Mouse (Mus musculus) intestine, embryonic 16.5 days (tissue): ENCODE data around the gene P4hb. TPM values are rescaled to one million over a fixed set of nuclear protein-coding genes. Genes with fewer than 3 reads are reported as not detected.

Source experiments
- ATAC-seq: fragments of 200-750 bp; cut with Nextera tagmentation; 2 replicates; pipeline ENCODE4 v1.8.0; 2017; ENCODE audit warnings: moderate TSS enrichment, moderate library complexity
- H3K27ac ChIP-seq: fragments of 300-500 bp; sonication (generic); 2 replicates; pipeline ENCODE4 v1.5.1; 2014; ENCODE audit warnings: mild to moderate bottlenecking, low read length
- H3K27me3 ChIP-seq: fragments of 300-500 bp; sonication (generic); replicated peaks from 2 replicates; pipeline ENCODE4 v1.6.1; 2014; ENCODE audit warnings: low read length, control low read depth, mixed read lengths; ENCODE audit not compliant: control insufficient read depth, insufficient read depth
- H3K36me3 ChIP-seq: fragments of 300-500 bp; sonication (generic); 2 replicates; pipeline ENCODE4 v1.6.1; 2014; ENCODE audit warnings: low read length, control low read depth; ENCODE audit not compliant: control insufficient read depth, insufficient read depth
- H3K4me1 ChIP-seq: fragments of 300-500 bp; sonication (generic); 2 replicates; pipeline ENCODE4 v1.6.1; 2014; ENCODE audit warnings: low read length, control low read depth, mixed read lengths; ENCODE audit not compliant: control insufficient read depth, insufficient read depth
- H3K4me2 ChIP-seq: fragments of 300-500 bp; sonication (generic); 2 replicates; pipeline ENCODE4 v1.6.1; 2014; ENCODE audit warnings: low read depth, low read length, control low read depth
- H3K4me3 ChIP-seq: fragments of 300-500 bp; sonication (generic); 2 replicates; pipeline ENCODE4 v1.5.1; 2014; ENCODE audit warnings: mild to moderate bottlenecking, low read length
- H3K9ac ChIP-seq: fragments of 300-500 bp; sonication (generic); 2 replicates; pipeline ENCODE4 v1.6.1; 2014; ENCODE audit warnings: low read depth, low read length
- H3K9me3 ChIP-seq: fragments of 300-500 bp; sonication (generic); 2 replicates; pipeline ENCODE4 v1.6.1; 2016; ENCODE audit warnings: low read length, control low read depth; ENCODE audit not compliant: control insufficient read depth
- WGBS: fragments of 180-500 bp; shearing (Covaris S2); extraction: QIAGEN DNeasy Blood & Tissue Kit; methylation state at CpG from one replicate; pipeline ENCODE4 v1.1.7; 2014; 5-methylcytosine and 5-hydroxymethylcytosine counted together
- polyA plus RNA-seq: library from polyadenylated mRNA; unstranded; fragments of >200 nt; fragmentation: Nextera tagmentation; extraction: Ambion mirVana; gene quantifications from 2 replicates; pipeline ENCODE4 v1.2.1, GENCODE M21; 2015

The P4hb gene
- polyA plus RNA-seq, 1 experiment from 2014 or later = 1,365 TPM

GRCm38 (mm10) chr11:120538485-120538884 is 34.6 kb downstream of the P4hb start:
- Histone ChIP-seq H3K4me2 (no peak overlapping the region), H3K27me3 (no peaks in the 10 kb centered on the region; the same call in 1 of the 2 replicates), H3K9ac (peak overlapping the region; percentile 44; the same call in 1 of the 2 replicates), H3K36me3 (peaks cover 8% of the 10 kb centered on the region), H3K27ac (peak overlapping the region; percentile 49; the same call in 1 of the 2 replicates), H3K4me3 (no peak overlapping the region), H3K9me3 (no peaks in the 10 kb centered on the region), H3K4me1 (peaks cover 24% of the 10 kb centered on the region)
- 71% methylated on average over 3 of the region's 3 CpGs for whole genome bisulfite sequencing
- no peak for ATAC-seq

GRCm38 (mm10) chr11:120535804-120536203 is 37.2 kb downstream of the P4hb start:
- no peak overlapping the region for H3K4me2 ChIP-seq
- no peaks in the 10 kb centered on the region for H3K9me3 ChIP-seq
- H3K4me3 ChIP-seq = no peak overlapping the region
- peaks cover 26% of the 10 kb centered on the region for H3K4me1 ChIP-seq
- H3K27ac ChIP-seq = no peak overlapping the region
- peaks cover 20% of the 10 kb centered on the region for H3K27me3 ChIP-seq
- H3K9ac ChIP-seq = no peak overlapping the region
- 77% methylated on average over 3 of the region's 3 CpGs for WGBS
- ATAC-seq = no peak
- no peaks in the 10 kb centered on the region for H3K36me3 ChIP-seq

- Histone ChIP-seq H3K4me3 (no peak overlapping the region), H3K4me2 (no peak overlapping the region), H3K27me3 (peaks cover 26% of the 10 kb centered on the region), H3K9me3 (no peaks in the 10 kb centered on the region), H3K4me1 (peaks cover 27% of the 10 kb centered on the region), H3K36me3 (no peaks in the 10 kb centered on the region), H3K27ac (no peak overlapping the region), H3K9ac (no peak overlapping the region)
- no peak for ATAC-seq
- 75% methylated on average over 3 of the region's 3 CpGs for WGBS
Measured at GRCm38 (mm10) chr11:120535145-120535544, 37.9 kb downstream of the P4hb start.

- Histone ChIP-seq H3K4me1 (peaks cover 17% of the 10 kb centered on the region), H3K27me3 (peaks cover 37% of the 10 kb centered on the region), H3K9me3 (no peaks in the 10 kb centered on the region), H3K4me3 (no peak overlapping the region), H3K27ac (no peak overlapping the region), H3K4me2 (no peak overlapping the region), H3K36me3 (no peaks in the 10 kb centered on the region), H3K9ac (no peak overlapping the region)
- 83% methylated on average over 8 of the region's 8 CpGs for WGBS
- no peak for ATAC-seq
Measured at GRCm38 (mm10) chr11:120534093-120534492, 39.0 kb downstream of the P4hb start.

- no peaks in the 10 kb centered on the region for H3K9me3 ChIP-seq
- H3K36me3 ChIP-seq = no peaks in the 10 kb centered on the region
- H3K4me3 ChIP-seq = no peak overlapping the region
- no peak overlapping the region for H3K27ac ChIP-seq
- 31% methylated on average over 9 of the region's 9 CpGs for WGBS
- no peak overlapping the region for H3K9ac ChIP-seq
- no peak for ATAC-seq
- H3K27me3 ChIP-seq = peaks cover 44% of the 10 kb centered on the region
- peaks cover 9% of the 10 kb centered on the region for H3K4me1 ChIP-seq
- no peak overlapping the region for H3K4me2 ChIP-seq
Measured at GRCm38 (mm10) chr11:120531646-120532045, 41.4 kb downstream of the P4hb start.

- Histone ChIP-seq H3K9me3 (no peaks in the 10 kb centered on the region), H3K4me1 (peaks cover 9% of the 10 kb centered on the region), H3K4me2 (peak within 1 kb of the TSS; percentile 86), H3K9ac (peak within 1 kb of the TSS; percentile 69), H3K36me3 (no peaks in the 10 kb centered on the region), H3K27me3 (peaks cover 44% of the 10 kb centered on the region), H3K4me3 (peak within 1 kb of the TSS; percentile 50), H3K27ac (no peak within 1 kb of the TSS)
- 9% methylated on average over 53 of the region's 62 CpGs for WGBS
- ATAC-seq = peak; percentile 56
Measured at GRCm38 (mm10) chr11:120530085-120530964, 42.7 kb downstream of the P4hb start, which contains the start of gene Gcgr. Gene Gcgr (plus strand): TSS chr11:120530699.

- peaks cover 44% of the 10 kb centered on the region for H3K27me3 ChIP-seq
- 66% methylated on average over 4 of the region's 4 CpGs for WGBS
- ATAC-seq = no peak
Measured at GRCm38 (mm10) chr11:120528903-120529302, 44.1 kb downstream of the P4hb start.

GRCm38 (mm10) chr11:120527690-120528354 is 45.2 kb downstream of the P4hb start:
- H3K27me3 ChIP-seq = peaks cover 38% of the 10 kb centered on the region
- no peak for ATAC-seq
- H3K4me3 ChIP-seq = no peak overlapping the region
- H3K4me2 ChIP-seq = no peak overlapping the region
- no peaks in the 10 kb centered on the region for H3K36me3 ChIP-seq
- H3K4me1 ChIP-seq = peaks cover 9% of the 10 kb centered on the region
- no peak overlapping the region for H3K27ac ChIP-seq
- WGBS = 71% methylated on average over 9 of the region's 9 CpGs
- no peak overlapping the region for H3K9ac ChIP-seq
- H3K9me3 ChIP-seq = no peaks in the 10 kb centered on the region

More at GRCm38 (mm10) chr11:120528903-120529302, 44.1 kb downstream of the P4hb start:
- H3K9me3 ChIP-seq = no peaks in the 10 kb centered on the region
- H3K4me1 ChIP-seq = peaks cover 9% of the 10 kb centered on the region
- no peak overlapping the region for H3K9ac ChIP-seq
- no peak overlapping the region for H3K4me3 ChIP-seq
- H3K36me3 ChIP-seq = no peaks in the 10 kb centered on the region
- no peak overlapping the region for H3K27ac ChIP-seq
- H3K4me2 ChIP-seq = no peak overlapping the region

- Histone ChIP-seq H3K36me3 (no peaks in the 10 kb centered on the region), H3K27me3 (peaks cover 25% of the 10 kb centered on the region), H3K4me2 (no peak overlapping the region), H3K4me3 (no peak overlapping the region), H3K4me1 (peaks cover 6% of the 10 kb centered on the region), H3K27ac (no peak overlapping the region), H3K9me3 (no peaks in the 10 kb centered on the region), H3K9ac (no peak overlapping the region)
- 80% methylated on average over 2 of the region's 2 CpGs for WGBS
- no peak for ATAC-seq
Measured at GRCm38 (mm10) chr11:120525959-120526358, 47.1 kb downstream of the P4hb start.
